Comparison of ENCODE assay signal across 8 mouse cellular contexts in genomic region chr6:71632486-71632828, GRCm38 (mm10). TPM values are rescaled to one million over a fixed set of nuclear protein-coding genes. Genes with fewer than 3 reads are reported as not detected.
A peak's percentile ranks its signal among the peaks of the same experiment; 100 is the strongest.
DNase-seq lines count a peak whose midpoint lies in the region; ATAC-seq and TF ChIP-seq lines count a peak whose summit lies in the region.

No protein-coding gene starts in this region.

- peak; percentile 37 for DNase-seq in heart, postnatal 0 days (ENCODE audit: low spot score)
- no peak for DNase-seq in heart, postnatal 25 days (ENCODE audit: low spot score)
- DNase-seq in G1E (ENCODE audit: low spot score) = no peak
- DNase-seq in hindbrain, embryonic 11.5 days (ENCODE audit: low spot score) = no peak
- DNase-seq in midbrain, embryonic 11.5 days (ENCODE audit: low spot score, missing footprints) = no peak
- DNase-seq in retina, postnatal 1 day = no peak
- no peak for DNase-seq in right cerebral cortex, postnatal 36 days (ENCODE audit: low spot score in 2 of 2)

- peaks cover 15% of the 10 kb centered on the region for H3K36me3 ChIP-seq in heart, postnatal 0 days (replicated peaks; ENCODE audit: control insufficient read depth, insufficient read depth, low read length)
- H3K36me3 ChIP-seq in G1E (replicated peaks) = peaks cover 32% of the 10 kb centered on the region
- peaks cover 5% of the 10 kb centered on the region; the same call in 1 of the 2 replicates for H3K36me3 ChIP-seq in hindbrain, embryonic 11.5 days (ENCODE audit: control insufficient read depth, insufficient read depth, low read length)
- peaks cover 7% of the 10 kb centered on the region; the same call in 1 of the 2 replicates for H3K36me3 ChIP-seq in midbrain, embryonic 11.5 days (ENCODE audit: control insufficient read depth, insufficient read depth, low read length)

- peak overlapping the region; percentile 85 for H3K9ac ChIP-seq in heart, postnatal 0 days (replicated peaks; ENCODE audit: low read depth, low read length)
- H3K9ac ChIP-seq in hindbrain, embryonic 11.5 days (ENCODE audit: low read depth, low read length) = peak overlapping the region; percentile 86
- H3K9ac ChIP-seq in midbrain, embryonic 11.5 days (ENCODE audit: low read length) = peak overlapping the region; percentile 93

- H3K4me2 ChIP-seq in heart, postnatal 0 days (ENCODE audit: low read depth, low read length) = peak overlapping the region; percentile 83
- H3K4me2 ChIP-seq in hindbrain, embryonic 11.5 days (replicated peaks; ENCODE audit: low read depth, low read length) = peak overlapping the region; percentile 51
- peak overlapping the region; percentile 79 for H3K4me2 ChIP-seq in midbrain, embryonic 11.5 days

- H3K27ac ChIP-seq in heart, postnatal 0 days (ENCODE audit: low read depth) = peak overlapping the region; percentile 100
- H3K27ac ChIP-seq in hindbrain, embryonic 11.5 days (ENCODE audit: low read depth, low read length) = peak overlapping the region; percentile 95
- H3K27ac ChIP-seq in midbrain, embryonic 11.5 days (ENCODE audit: low read depth, low read length) = peak overlapping the region; percentile 99

- 0 out of 2 replicates have a peak, but pooled peaks cover 4% of the 10 kb centered on the region for H3K9me3 ChIP-seq in heart, postnatal 0 days (replicated peaks; ENCODE audit: control insufficient read depth, low read length)
- no peaks in the 10 kb centered on the region for H3K9me3 ChIP-seq in G1E (replicated peaks)
- H3K9me3 ChIP-seq in hindbrain, embryonic 11.5 days (ENCODE audit: control insufficient read depth, low read length) = no peaks in the 10 kb centered on the region
- H3K9me3 ChIP-seq in midbrain, embryonic 11.5 days (ENCODE audit: control insufficient read depth, low read length) = no peaks in the 10 kb centered on the region

- H3K4me3 ChIP-seq in heart, postnatal 0 days (ENCODE audit: low read depth, low read length) = peak overlapping the region; percentile 76
- peak overlapping the region; percentile 87 for H3K4me3 ChIP-seq in G1E (ENCODE audit: low read depth, low read length)
- peak overlapping the region; percentile 69 for H3K4me3 ChIP-seq in hindbrain, embryonic 11.5 days (ENCODE audit: low read depth, low read length)
- H3K4me3 ChIP-seq in midbrain, embryonic 11.5 days (ENCODE audit: low read depth, low read length) = peak overlapping the region; percentile 87

- peak; percentile 50 for ATAC-seq in heart, postnatal 0 days (ENCODE audit: insufficient read depth, low read depth)
- no peak for ATAC-seq in G1E (ENCODE audit: extremely low read depth, insufficient number of reproducible peaks, low FRiP score, poor library complexity, severe bottlenecking)
- no peak for ATAC-seq in hindbrain, embryonic 11.5 days (ENCODE audit: low FRiP score)
- ATAC-seq in midbrain, embryonic 11.5 days (ENCODE audit: low FRiP score) = no peak; the same call in 1 of the 2 replicates
- no peak for ATAC-seq in megakaryocyte-erythroid progenitor cell, adult 5-6 weeks (replicated peaks; ENCODE audit: low FRiP score, low TSS enrichment, poor library complexity, severe bottlenecking)

- H3K27me3 ChIP-seq in heart, postnatal 0 days (ENCODE audit: control insufficient read depth, insufficient read depth, low read length) = no peaks in the 10 kb centered on the region
- no peaks in the 10 kb centered on the region for H3K27me3 ChIP-seq in G1E (ENCODE audit: insufficient read depth, low read length)
- no peaks in the 10 kb centered on the region for H3K27me3 ChIP-seq in hindbrain, embryonic 11.5 days (ENCODE audit: control insufficient read depth, insufficient read depth, low read length)
- H3K27me3 ChIP-seq in midbrain, embryonic 11.5 days (ENCODE audit: control insufficient read depth, insufficient read depth, low read length) = no peaks in the 10 kb centered on the region; the same call in 1 of the 2 replicates

- WGBS in heart, postnatal 0 days = 2% methylated on average over 37 of the region's 41 CpGs
- WGBS in hindbrain, embryonic 11.5 days = under 1% methylated on average over 24 of the region's 41 CpGs
- WGBS in midbrain, embryonic 11.5 days = 1% methylated on average over 34 of the region's 41 CpGs

- TF ChIP-seq CTCF in heart, postnatal 0 days (IDR thresholded peaks at IDR 0.05; ENCODE audit: low read depth) = no peak
- TF ChIP-seq CTCF in G1E (IDR thresholded peaks at IDR 0.05; ENCODE audit: low read depth, low read length) = no peak

- no peak for TF ChIP-seq EP300 in heart, postnatal 0 days (IDR thresholded peaks at IDR 0.05; ENCODE audit: low read depth)

- intact Hi-C loops in heart, postnatal 25 days (cut with DNase I) = loop anchor here (1.0 to 5.0 kb wide), 6 partner anchors 85 to 360 kb away; partner anchors contain the start of genes Immt, Krcc1 and Rnf103

- peaks cover 24% of the 10 kb centered on the region for H3K4me1 ChIP-seq in heart, postnatal 0 days (ENCODE audit: control insufficient read depth, insufficient read depth)
- peaks cover 25% of the 10 kb centered on the region for H3K4me1 ChIP-seq in G1E (ENCODE audit: insufficient read depth, low read depth, low read length)
- peaks cover 4% of the 10 kb centered on the region; the same call in 1 of the 2 replicates for H3K4me1 ChIP-seq in hindbrain, embryonic 11.5 days (replicated peaks; ENCODE audit: control insufficient read depth, insufficient read depth, low read length)
- H3K4me1 ChIP-seq in midbrain, embryonic 11.5 days (ENCODE audit: control insufficient read depth, insufficient read depth, low read length) = peaks cover 20% of the 10 kb centered on the region

RNA-seq across cellular contexts. Expression of gene Kdm3a, which starts 0.3 kb away (rescaled TPM):
- total RNA-seq in heart, postnatal 0 days (2014; rRNA removed; ENCODE audit: low replicate concordance) = 35.3 and 50.9 TPM in 2 replicates
- polyA plus RNA-seq in heart, postnatal 0 days (2015; fragmentation: Nextera tagmentation; extraction: Ambion mirVana) = 15.1 and 16.6 TPM in 2 replicates
- total RNA-seq in heart, postnatal 25 days (2021) = 10 to 100 TPM; 16.4 to 20.9 TPM
- 196 TPM in 2 replicates for total RNA-seq in G1E (2014; fragmentation: Nextera tagmentation)
- 142 and 144 TPM in 2 replicates for total RNA-seq in G1E (2017)
- polyA plus RNA-seq in G1E (2012) = 5.5 and 8.2 TPM in 2 replicates
- polyA plus RNA-seq in hindbrain, embryonic 11.5 days (2014; fragmentation: Nextera tagmentation; extraction: Ambion mirVana) = 69.5 and 69.8 TPM in 2 replicates
- 59.1 and 69.2 TPM in 2 replicates for polyA plus RNA-seq in midbrain, embryonic 11.5 days (2014; fragmentation: Nextera tagmentation; extraction: Ambion mirVana)
- 43.2 and 44.9 TPM in 2 replicates for total RNA-seq in megakaryocyte-erythroid progenitor cell, adult 5-6 weeks (2014; fragmentation: Nextera tagmentation)
- 24.1 and 30.4 TPM in 2 replicates for total RNA-seq in megakaryocyte-erythroid progenitor cell, adult 5-6 weeks (2017)
